Mouse (Mus musculus): ENCODE results near the gene Sell.

GRCm38 (mm10) chr1:164130013-164130412, 68.2 kb downstream of the Sell start:
- no peak for TF ChIP-seq POLR2A (IDR thresholded peaks at IDR 0.05; ENCODE audit: low read depth, low read length)
- TF ChIP-seq CTCF (conservative IDR thresholded peaks at IDR 0.05; ENCODE audit: insufficient read depth, insufficient read length, low read depth, low read length), result no peak

Data from kidney, adult 2 months (tissue).